Mouse (Mus musculus): Measurements from ENCODE around the gene Fgfr2.
A peak's percentile ranks its signal among the peaks of the same experiment; 100 is the strongest.

The Fgfr2 gene

GRCm38 (mm10) chr7:130943280-130943895 lies 2179.8 kb downstream of the Fgfr2 start:
- peak; percentile 68 for DNase-seq (ENCODE audit: low spot score)

GRCm38 (mm10) chr7:130940733-130941132 lies 2182.4 kb downstream of the Fgfr2 start:
- DNase-seq (ENCODE audit: low spot score) = no peak

GRCm38 (mm10) chr7:130938896-130939295 lies 2184.3 kb downstream of the Fgfr2 start:
- DNase-seq (ENCODE audit: low spot score) = no peak

- DNase-seq (ENCODE audit: low spot score) = no peak
These were observed 2185.1 kb downstream of the Fgfr2 start for GRCm38 (mm10) chr7:130938005-130938404.

- DNase-seq (ENCODE audit: low spot score) = no peak
These were observed 2185.8 kb downstream of the Fgfr2 start for GRCm38 (mm10) chr7:130937266-130937841.

- no peak for DNase-seq (ENCODE audit: low spot score)
These were observed 2186.6 kb downstream of the Fgfr2 start for GRCm38 (mm10) chr7:130936472-130936951.

- DNase-seq (ENCODE audit: low spot score) = no peak
These were observed 2187.2 kb downstream of the Fgfr2 start, which contains the start of gene Htra1 for GRCm38 (mm10) chr7:130935793-130936471. Gene Htra1 (plus strand): TSS chr7:130936111.

- no peak for DNase-seq (ENCODE audit: low spot score)
These were observed 2187.7 kb downstream of the Fgfr2 start for GRCm38 (mm10) chr7:130935421-130935792.

GRCm38 (mm10) chr7:130934654-130935053 lies 2188.5 kb downstream of the Fgfr2 start:
- no peak for DNase-seq (ENCODE audit: low spot score)

- DNase-seq (ENCODE audit: low spot score) = no peak
These were observed 2190.2 kb downstream of the Fgfr2 start for GRCm38 (mm10) chr7:130932921-130933320.

- no peak for DNase-seq (ENCODE audit: low spot score)
These were observed 2192.7 kb downstream of the Fgfr2 start for GRCm38 (mm10) chr7:130930401-130930800.

GRCm38 (mm10) chr7:130922981-130923731 lies 2200.0 kb downstream of the Fgfr2 start:
- no peak for DNase-seq (ENCODE audit: low spot score)

GRCm38 (mm10) chr7:130918260-130918659 lies 2204.9 kb downstream of the Fgfr2 start:
- DNase-seq (ENCODE audit: low spot score) = no peak

- peak; percentile 54 for DNase-seq (ENCODE audit: low spot score)
These were observed 2208.3 kb downstream of the Fgfr2 start for GRCm38 (mm10) chr7:130914693-130915363.

GRCm38 (mm10) chr7:130910841-130911240 lies 2212.3 kb downstream of the Fgfr2 start:
- no peak for DNase-seq (ENCODE audit: low spot score)

- no peak for DNase-seq (ENCODE audit: low spot score)
These were observed 2218.4 kb downstream of the Fgfr2 start for GRCm38 (mm10) chr7:130904571-130905365.

- no peak for DNase-seq (ENCODE audit: low spot score)
These were observed 2219.6 kb downstream of the Fgfr2 start for GRCm38 (mm10) chr7:130903505-130904074.

GRCm38 (mm10) chr7:130902929-130903328 lies 2220.2 kb downstream of the Fgfr2 start:
- no peak for DNase-seq (ENCODE audit: low spot score)

GRCm38 (mm10) chr7:130900233-130900848 lies 2222.8 kb downstream of the Fgfr2 start:
- DNase-seq (ENCODE audit: low spot score) = no peak

- peak; percentile 18 for DNase-seq (ENCODE audit: low spot score)
These were observed 2224.8 kb downstream of the Fgfr2 start for GRCm38 (mm10) chr7:130898373-130898772.

Data from adipocyte (in vitro differentiated cells).